Mouse (Mus musculus) embryo, embryonic 10.5 days (tissue): ENCODE measurements around the gene Mfrp.

Experiments used
- DNase-seq: peaks from one replicate; pipeline ENCODE4 v3.0.0-alpha.2; 2015; ENCODE audit warnings: low spot score

The Mfrp gene

GRCm38 (mm10) chr9:44130581-44131275 lies 29.2 kb downstream of the Mfrp start:
- DNase-seq = peak; percentile 80

DNA sequence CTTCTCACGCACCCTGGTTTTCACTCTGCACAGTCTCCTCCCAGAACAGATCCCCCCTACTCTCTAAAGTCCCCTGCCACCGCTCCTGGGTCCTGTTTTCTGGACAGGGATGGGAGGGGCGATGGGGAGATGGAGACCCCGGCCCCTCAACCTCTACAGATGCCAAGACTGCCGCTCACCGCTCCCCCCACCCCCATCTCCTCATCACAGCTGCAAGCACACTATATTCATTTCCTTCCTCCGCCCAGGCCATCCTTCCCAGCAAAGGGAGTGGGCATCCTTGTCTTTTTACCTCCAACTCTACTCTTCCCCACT lies 29.7 kb downstream of the Mfrp start:
- DNase-seq = no peak

DNA sequence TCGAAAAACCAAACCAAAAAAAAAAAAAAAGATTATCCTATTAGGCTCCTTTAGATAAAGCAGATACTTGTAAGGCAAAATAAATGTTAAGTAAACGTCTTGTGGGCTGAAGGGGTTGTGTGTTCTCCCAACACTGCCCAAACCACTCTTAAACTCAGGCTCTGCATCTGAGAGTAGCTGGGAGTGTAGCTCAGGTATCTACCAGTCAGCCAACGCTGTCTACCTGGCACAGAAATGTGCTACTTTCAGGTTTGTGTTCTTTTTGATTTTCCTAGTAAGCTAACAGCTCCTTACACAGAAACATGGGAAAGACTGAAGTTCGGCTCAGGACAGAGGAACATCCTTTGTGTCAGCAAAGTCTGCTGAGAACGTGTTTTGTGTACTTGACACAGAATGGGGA lies 30.7 kb downstream of the Mfrp start:
- no peak for DNase-seq

GRCm38 (mm10) chr9:44133287-44133686 lies 31.8 kb downstream of the Mfrp start:
- DNase-seq = no peak

- DNase-seq = peak; percentile 71
Observed at GRCm38 (mm10) chr9:44134101-44134850, 32.7 kb downstream of the Mfrp start, which contains the start of gene Mcam. Mcam (plus strand) TSS chr9:44134469.

- DNase-seq = no peak
Observed at GRCm38 (mm10) chr9:44134851-44135730, 33.6 kb downstream of the Mfrp start.

GRCm38 (mm10) chr9:44135731-44136411 lies 34.3 kb downstream of the Mfrp start:
- DNase-seq = no peak

DNA sequence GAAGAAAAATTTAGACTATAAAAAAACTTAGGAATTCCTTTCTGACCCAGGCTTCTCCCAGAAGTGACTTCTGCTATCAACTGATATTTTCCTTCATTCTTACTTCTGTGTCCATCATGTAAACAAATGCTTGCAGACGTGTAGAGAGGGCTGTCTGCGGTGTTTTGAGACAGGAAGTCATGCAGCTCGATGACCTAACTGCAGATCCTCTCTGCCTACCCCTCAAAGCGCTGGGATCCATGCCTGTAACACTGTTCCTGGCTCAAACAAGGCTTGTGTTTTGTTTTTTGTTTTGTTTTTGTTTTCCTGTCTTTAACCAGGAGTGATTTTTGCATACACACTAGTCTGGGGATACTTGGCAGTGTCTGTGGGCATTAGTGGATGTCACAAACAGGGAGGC lies 36.3 kb downstream of the Mfrp start:
- no peak for DNase-seq

GRCm38 (mm10) chr9:44141951-44142350 lies 40.4 kb downstream of the Mfrp start:
- DNase-seq = no peak

DNA sequence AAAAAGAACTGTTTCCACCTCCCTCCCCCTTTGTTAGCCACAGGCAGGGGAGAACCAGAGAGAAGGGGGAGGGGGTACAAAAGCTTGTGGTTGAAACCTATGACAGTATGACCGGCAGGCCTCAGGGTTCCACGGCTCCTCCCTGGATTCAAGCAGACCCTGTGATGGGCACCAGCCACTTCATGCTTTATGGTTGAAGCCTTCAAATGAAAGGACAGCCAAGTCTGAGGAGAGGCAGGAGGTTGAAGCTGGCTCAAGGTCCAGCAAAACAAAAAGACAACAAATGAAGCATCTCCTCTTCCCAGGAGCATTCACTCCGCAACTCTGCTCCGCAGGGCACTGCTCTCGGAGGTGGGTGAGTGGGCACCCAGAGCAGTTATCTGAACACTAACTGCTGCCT lies 41.9 kb downstream of the Mfrp start:
- DNase-seq = no peak

DNA sequence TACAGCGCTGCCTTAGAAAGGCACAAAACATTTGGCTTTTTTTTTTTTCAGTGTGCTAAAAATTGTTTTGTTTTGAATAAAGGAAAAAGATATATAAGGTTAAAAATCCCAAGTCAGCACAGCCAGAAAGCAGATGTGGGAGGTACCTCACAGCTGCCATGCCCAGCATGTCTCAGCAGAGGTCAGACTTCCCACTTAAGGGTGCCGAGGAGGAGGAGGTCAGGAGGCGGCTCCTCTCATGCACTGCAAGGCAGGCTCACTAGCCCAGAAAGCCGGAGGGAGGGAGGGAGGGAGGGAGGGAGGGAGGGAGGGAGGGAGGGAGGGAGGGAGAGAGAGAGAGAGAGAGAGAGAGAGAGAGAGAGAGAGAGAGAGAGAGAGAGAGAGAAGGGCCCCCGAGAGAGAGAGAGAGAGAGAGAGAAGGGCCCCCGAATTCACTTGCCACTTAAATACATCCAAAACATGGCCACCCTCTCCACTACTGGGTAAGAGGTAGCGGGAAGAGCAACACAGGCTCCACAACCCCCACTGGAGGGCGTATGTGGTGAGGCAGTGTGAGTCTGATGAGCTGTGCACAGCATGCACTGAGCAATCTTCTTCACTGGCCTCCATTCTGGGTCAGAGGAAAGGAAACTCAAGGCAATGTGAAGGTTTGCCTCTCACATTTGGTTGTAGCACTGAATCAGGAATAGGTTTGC lies 42.6 kb downstream of the Mfrp start:
- peak; percentile 51 for DNase-seq

DNA sequence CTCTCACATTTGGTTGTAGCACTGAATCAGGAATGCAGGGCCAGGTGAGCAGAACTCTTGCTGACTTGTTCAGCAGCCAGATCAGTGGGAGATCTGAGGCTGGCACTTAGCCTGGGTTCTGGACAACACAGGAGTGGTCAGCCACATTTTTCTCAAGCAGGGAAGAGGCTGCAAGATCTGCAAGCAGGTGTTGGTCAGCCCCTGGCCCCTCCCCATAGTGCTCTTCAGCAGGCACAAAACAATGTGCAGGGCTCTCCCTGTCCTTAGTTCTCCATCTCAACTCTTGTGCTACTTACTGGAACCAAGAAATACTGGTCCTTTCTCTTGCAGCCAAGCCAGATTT lies 43.2 kb downstream of the Mfrp start:
- no peak for DNase-seq

DNA sequence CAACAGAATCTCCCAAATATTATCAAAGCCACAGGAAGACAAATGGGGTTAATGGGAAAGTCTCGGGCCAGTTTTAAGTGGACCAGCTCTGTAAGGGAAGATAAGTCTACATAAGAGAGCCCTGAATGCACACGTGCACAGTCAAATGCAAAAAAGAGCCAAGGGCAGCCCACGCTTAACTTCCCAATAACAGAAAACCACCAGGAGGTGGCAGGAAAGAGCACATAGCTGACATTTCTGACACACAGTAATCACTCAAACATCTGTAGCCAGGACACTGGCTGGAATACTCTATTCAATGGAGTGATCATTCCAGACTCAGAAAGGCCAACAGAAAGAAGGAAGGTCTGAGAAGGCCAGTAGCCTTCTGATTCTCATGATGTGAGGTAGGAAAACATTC lies 45.8 kb downstream of the Mfrp start:
- DNase-seq = peak; percentile 42
